Mouse (Mus musculus): Measurements from ENCODE around the gene Csk. TPM values are rescaled to one million over a fixed set of nuclear protein-coding genes. Genes with fewer than 3 reads are reported as not detected.

The Csk gene
- polyA plus RNA-seq, 1 experiment from 2014 or later = 44.5 TPM

DNA sequence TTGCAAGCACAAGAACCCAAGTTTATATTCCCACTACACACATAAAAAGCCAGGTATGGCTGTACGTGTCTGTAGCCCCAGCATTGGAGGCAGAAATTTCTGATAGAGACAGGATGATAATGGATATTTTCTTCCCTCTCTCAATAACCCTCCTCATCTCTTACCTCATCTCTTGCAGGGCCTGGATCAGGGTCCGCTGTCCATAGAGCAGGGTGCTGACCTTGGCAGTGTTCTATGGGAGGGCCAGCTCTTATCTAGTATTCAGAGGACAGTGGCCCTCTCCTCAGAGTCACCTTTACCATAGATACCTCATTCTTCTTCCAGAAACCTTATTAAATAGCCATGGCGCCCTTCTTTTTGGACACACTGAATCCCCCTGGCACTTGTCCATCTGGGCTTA, 43.6 kb downstream of the Csk start:
- Histone ChIP-seq H3K9ac (no peak overlapping the region), H3K4me1 (replicated peaks) (peaks cover 11% of the 10 kb centered on the region), H3K36me3 (no peaks in the 10 kb centered on the region), H3K27me3 (peaks cover 20% of the 10 kb centered on the region), H3K4me2 (no peak overlapping the region), H3K27ac (replicated peaks) (no peak overlapping the region), H3K9me3 (no peaks in the 10 kb centered on the region), H3K4me3 (no peak overlapping the region)
- WGBS = 67% methylated on average over 3 of the region's 3 CpGs
- ATAC-seq (ENCODE audit: low FRiP score, low read depth) = no peak

GRCm38 (mm10) chr9:57606139-57606851, 47.1 kb downstream of the Csk start, which contains the start of gene Cplx3:
TSS of gene Cplx3 (minus strand) at chr9:57606281.
- 5% methylated on average over 24 of the region's 24 CpGs for WGBS
- peak within 1 kb of the TSS; percentile 25 for H3K4me3 ChIP-seq
- 0 out of 2 replicates have a peak within 1 kb of the TSS, but pooled peaks have one; percentile 11 for H3K9ac ChIP-seq
- ATAC-seq (ENCODE audit: low FRiP score, low read depth) = peak; percentile 63; the same call in 1 of the 2 replicates
- H3K27ac ChIP-seq (replicated peaks) = no peak within 1 kb of the TSS
- peaks cover 11% of the 10 kb centered on the region for H3K4me1 ChIP-seq (replicated peaks)
- H3K36me3 ChIP-seq = no peaks in the 10 kb centered on the region
- peaks cover 20% of the 10 kb centered on the region for H3K27me3 ChIP-seq
- H3K9me3 ChIP-seq = no peaks in the 10 kb centered on the region
- peak within 1 kb of the TSS; percentile 54 for H3K4me2 ChIP-seq

- Histone ChIP-seq H3K27me3 (peaks cover 20% of the 10 kb centered on the region), H3K27ac (replicated peaks) (no peak overlapping the region), H3K4me2 (peak overlapping the region; percentile 54; the same call in 1 of the 2 replicates), H3K9ac (no peak overlapping the region), H3K4me3 (no peak overlapping the region), H3K4me1 (replicated peaks) (peaks cover 18% of the 10 kb centered on the region), H3K36me3 (no peaks in the 10 kb centered on the region), H3K9me3 (no peaks in the 10 kb centered on the region)
- 24% methylated on average over 9 of the region's 9 CpGs for WGBS
- no peak for ATAC-seq (ENCODE audit: low FRiP score, low read depth)
Observed at GRCm38 (mm10) chr9:57605503-57605902, 47.9 kb downstream of the Csk start.

- Histone ChIP-seq H3K27me3 (peaks cover 20% of the 10 kb centered on the region), H3K9ac (no peak overlapping the region), H3K4me2 (no peak overlapping the region), H3K36me3 (no peaks in the 10 kb centered on the region), H3K9me3 (no peaks in the 10 kb centered on the region), H3K4me1 (replicated peaks) (peaks cover 19% of the 10 kb centered on the region), H3K27ac (replicated peaks) (no peak overlapping the region), H3K4me3 (no peak overlapping the region)
- ATAC-seq (ENCODE audit: low FRiP score, low read depth) = no peak
- WGBS = 82% methylated on average over 4 of the region's 4 CpGs
Observed at GRCm38 (mm10) chr9:57604875-57605274, 48.6 kb downstream of the Csk start.

DNA sequence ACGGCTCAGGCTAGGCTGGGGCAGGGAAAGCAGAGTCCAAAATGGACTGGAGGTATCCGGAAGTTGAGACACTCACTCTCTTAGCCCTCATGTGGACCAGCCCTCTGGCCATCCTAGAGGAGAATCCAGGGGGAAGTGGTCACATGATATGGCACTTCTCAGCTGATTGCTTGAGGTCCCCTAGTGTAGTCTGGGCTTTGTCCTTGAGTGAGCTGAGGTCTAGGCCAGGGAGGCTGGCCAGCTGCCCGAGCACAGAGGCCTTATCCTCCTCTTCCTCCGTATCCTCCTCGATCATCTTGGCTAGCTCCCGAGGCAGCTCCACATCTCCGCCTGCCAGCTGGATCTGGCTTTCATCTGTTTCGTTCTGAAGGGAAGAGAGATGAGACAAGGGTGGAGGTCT, 51.3 kb downstream of the Csk start:
- Histone ChIP-seq H3K4me1 (replicated peaks) (peaks cover 28% of the 10 kb centered on the region), H3K4me3 (no peak overlapping the region), H3K9ac (no peak overlapping the region), H3K9me3 (no peaks in the 10 kb centered on the region), H3K27me3 (peaks cover 20% of the 10 kb centered on the region), H3K36me3 (no peaks in the 10 kb centered on the region), H3K27ac (replicated peaks) (no peak overlapping the region), H3K4me2 (no peak overlapping the region)
- ATAC-seq (ENCODE audit: low FRiP score, low read depth) = no peak
- 73% methylated on average over 8 of the region's 8 CpGs for WGBS

GRCm38 (mm10) chr9:57601353-57601706, 52.1 kb downstream of the Csk start:
- Histone ChIP-seq H3K36me3 (no peaks in the 10 kb centered on the region), H3K9me3 (no peaks in the 10 kb centered on the region), H3K27me3 (peaks cover 14% of the 10 kb centered on the region), H3K4me1 (replicated peaks) (peaks cover 25% of the 10 kb centered on the region), H3K4me2 (no peak overlapping the region), H3K9ac (no peak overlapping the region), H3K27ac (replicated peaks) (no peak overlapping the region), H3K4me3 (no peak overlapping the region)
- no peak for ATAC-seq (ENCODE audit: low FRiP score, low read depth)
- 62% methylated on average over 2 of the region's 2 CpGs for WGBS

DNA sequence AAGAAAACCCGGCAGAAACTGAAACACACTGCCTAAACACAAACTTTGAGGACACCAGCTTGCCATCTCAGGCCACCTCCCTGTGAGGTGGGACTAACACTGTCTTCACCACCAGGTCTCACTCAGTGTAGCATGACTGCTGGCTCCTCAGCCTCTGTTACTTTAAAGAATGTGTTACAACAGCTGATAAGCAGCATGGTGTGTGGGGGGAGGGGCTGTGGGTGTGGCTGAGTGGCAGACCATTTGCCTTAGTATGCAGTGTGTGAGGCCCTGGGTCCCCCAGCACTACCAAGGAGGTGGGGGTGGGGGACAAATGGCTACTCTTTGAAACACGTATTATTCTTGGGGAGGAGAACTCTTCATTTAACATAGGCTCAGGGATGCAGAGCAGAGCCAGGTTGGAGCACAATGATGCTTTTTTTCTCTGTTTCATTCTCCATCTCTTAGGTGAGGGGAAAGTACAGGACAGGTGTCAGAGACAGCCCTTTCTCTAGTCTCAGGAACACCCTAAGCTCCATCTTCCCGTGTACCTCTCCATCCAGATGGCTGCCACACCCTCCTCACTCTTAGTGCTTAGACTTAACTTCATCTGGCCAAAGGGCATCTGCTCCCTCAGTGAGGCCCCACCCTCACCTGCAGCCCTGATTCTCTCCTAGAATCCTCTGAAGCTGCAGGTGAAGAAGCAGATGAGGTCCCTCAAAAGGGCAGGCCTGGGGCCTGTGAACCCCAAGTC, 52.6 kb downstream of the Csk start:
- 11% methylated on average over 3 of the region's 3 CpGs for WGBS
- ATAC-seq (ENCODE audit: low FRiP score, low read depth) = no peak

GRCm38 (mm10) chr9:57598851-57599563, 54.4 kb downstream of the Csk start:
- WGBS = 46% methylated on average over 8 of the region's 8 CpGs
- H3K4me2 ChIP-seq = no peak overlapping the region
- no peak for ATAC-seq (ENCODE audit: low FRiP score, low read depth)
- H3K27ac ChIP-seq (replicated peaks) = no peak overlapping the region
- H3K9ac ChIP-seq = no peak overlapping the region
- no peak overlapping the region for H3K4me3 ChIP-seq
- H3K36me3 ChIP-seq = peaks cover 5% of the 10 kb centered on the region
- H3K4me1 ChIP-seq (replicated peaks) = peaks cover 18% of the 10 kb centered on the region; the same call in 1 of the 2 replicates
- no peaks in the 10 kb centered on the region for H3K27me3 ChIP-seq
- H3K9me3 ChIP-seq = no peaks in the 10 kb centered on the region

More for the DNA sequence above, 52.6 kb downstream of the Csk start:
- Histone ChIP-seq H3K4me3 (no peak overlapping the region), H3K9me3 (no peaks in the 10 kb centered on the region), H3K4me2 (no peak overlapping the region), H3K36me3 (no peaks in the 10 kb centered on the region), H3K9ac (no peak overlapping the region), H3K4me1 (replicated peaks) (peaks cover 20% of the 10 kb centered on the region), H3K27me3 (peaks cover 8% of the 10 kb centered on the region), H3K27ac (replicated peaks) (no peak overlapping the region)

DNA sequence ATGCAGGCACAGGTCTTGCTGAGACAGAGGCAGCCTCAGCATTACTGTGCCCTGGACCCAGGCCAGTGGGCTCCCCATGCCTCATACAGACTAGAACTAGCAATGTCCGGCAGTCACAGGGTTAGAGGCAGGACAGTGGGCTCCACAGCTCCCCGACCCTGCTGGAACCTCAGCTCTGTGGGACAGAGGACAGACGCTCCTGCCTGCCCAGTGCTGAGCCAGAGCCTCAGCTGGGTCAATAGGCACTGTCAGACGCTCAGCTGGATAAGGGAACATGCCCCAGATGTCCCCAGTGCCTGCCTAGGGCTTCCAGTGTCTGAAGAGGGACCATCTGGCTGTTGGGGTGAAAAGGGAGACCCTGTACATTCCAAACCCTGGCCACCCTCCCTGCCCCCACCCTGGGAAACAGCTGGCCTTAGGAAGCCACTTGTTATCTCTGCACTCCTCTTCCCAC, 55.5 kb downstream of the Csk start:
- H3K9me3 ChIP-seq = no peaks in the 10 kb centered on the region
- no peak overlapping the region for H3K4me2 ChIP-seq
- WGBS = 14% methylated on average over 4 of the region's 4 CpGs
- H3K4me1 ChIP-seq (replicated peaks) = peaks cover 18% of the 10 kb centered on the region; the same call in 1 of the 2 replicates
- no peak overlapping the region for H3K9ac ChIP-seq
- no peak overlapping the region for H3K27ac ChIP-seq (replicated peaks)
- no peak overlapping the region for H3K4me3 ChIP-seq
- ATAC-seq (ENCODE audit: low FRiP score, low read depth) = no peak
- H3K36me3 ChIP-seq = peaks cover 15% of the 10 kb centered on the region
- no peaks in the 10 kb centered on the region for H3K27me3 ChIP-seq

GRCm38 (mm10) chr9:57597265-57597664, 56.2 kb downstream of the Csk start:
- WGBS = 88% methylated on average over 8 of the region's 8 CpGs
- peaks cover 18% of the 10 kb centered on the region; the same call in 1 of the 2 replicates for H3K4me1 ChIP-seq (replicated peaks)
- no peak for ATAC-seq (ENCODE audit: low FRiP score, low read depth)
- no peak overlapping the region for H3K9ac ChIP-seq
- H3K4me2 ChIP-seq = no peak overlapping the region
- H3K27me3 ChIP-seq = no peaks in the 10 kb centered on the region
- no peaks in the 10 kb centered on the region for H3K9me3 ChIP-seq
- no peak overlapping the region for H3K27ac ChIP-seq (replicated peaks)
- H3K36me3 ChIP-seq = peaks cover 21% of the 10 kb centered on the region
- H3K4me3 ChIP-seq = no peak overlapping the region

GRCm38 (mm10) chr9:57594174-57594509, 59.3 kb downstream of the Csk start:
- Histone ChIP-seq H3K4me2 (no peak overlapping the region), H3K4me3 (no peak overlapping the region), H3K27ac (replicated peaks) (no peak overlapping the region), H3K4me1 (replicated peaks) (peaks cover 16% of the 10 kb centered on the region), H3K36me3 (peaks cover 21% of the 10 kb centered on the region), H3K9ac (no peak overlapping the region), H3K27me3 (no peaks in the 10 kb centered on the region), H3K9me3 (no peaks in the 10 kb centered on the region)
- ATAC-seq (ENCODE audit: low FRiP score, low read depth) = no peak
- 67% methylated on average over 9 of the region's 9 CpGs for WGBS
